Mouse (Mus musculus): Measurements from ENCODE around the gene Zpbp2.

Gene Zpbp2

DNA sequence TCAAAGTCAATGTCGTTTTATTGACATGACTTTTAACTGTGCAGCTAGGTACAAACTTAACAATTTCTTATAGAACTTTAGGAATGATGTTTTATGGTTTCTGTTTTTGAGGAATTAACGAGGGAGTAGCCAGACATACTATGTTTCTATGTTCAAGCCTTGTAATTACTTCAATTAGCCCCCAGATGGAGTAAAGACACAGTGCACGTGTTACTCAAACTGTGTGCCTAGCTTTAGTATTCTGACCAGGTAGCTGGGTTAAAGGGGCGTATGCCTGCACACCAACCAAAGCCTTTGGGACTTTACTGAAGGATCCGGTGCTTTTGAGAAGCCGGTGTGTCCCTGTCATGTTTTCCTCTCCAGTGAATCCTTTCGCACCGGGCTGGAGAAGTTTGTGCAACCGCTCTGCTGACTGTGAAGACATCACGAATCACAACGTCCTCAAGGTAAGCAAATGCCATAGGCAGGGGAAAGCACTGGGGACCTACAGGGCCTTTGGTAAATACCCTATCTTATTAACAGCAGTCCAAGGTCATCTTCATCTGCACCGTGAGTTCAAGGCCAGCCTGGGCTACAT, 4.3 kb downstream of the Zpbp2 start:
- DNase-seq (ENCODE audit: extremely low spot score): no peak

DNA sequence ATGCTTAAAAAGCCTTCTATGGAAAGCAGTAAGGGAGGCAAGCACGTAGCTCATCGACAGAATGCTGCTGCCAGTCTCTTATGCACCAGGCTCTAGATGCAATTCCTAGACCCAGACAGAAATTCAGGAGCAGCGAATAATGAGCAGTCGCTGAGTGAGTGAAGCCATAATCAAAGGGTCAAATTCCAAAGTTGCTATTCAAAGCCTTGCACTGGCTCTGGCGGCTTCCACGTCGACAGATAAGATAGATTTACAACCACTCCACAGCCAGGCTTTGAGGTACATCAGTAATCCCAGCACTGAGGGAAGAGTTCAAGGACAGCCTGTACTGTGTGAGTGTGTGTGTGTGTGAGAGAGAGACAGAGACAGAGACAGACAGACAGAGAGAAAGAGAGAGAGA, 10.0 kb downstream of the Zpbp2 start:
- DNase-seq (ENCODE audit: extremely low spot score): no peak

DNA sequence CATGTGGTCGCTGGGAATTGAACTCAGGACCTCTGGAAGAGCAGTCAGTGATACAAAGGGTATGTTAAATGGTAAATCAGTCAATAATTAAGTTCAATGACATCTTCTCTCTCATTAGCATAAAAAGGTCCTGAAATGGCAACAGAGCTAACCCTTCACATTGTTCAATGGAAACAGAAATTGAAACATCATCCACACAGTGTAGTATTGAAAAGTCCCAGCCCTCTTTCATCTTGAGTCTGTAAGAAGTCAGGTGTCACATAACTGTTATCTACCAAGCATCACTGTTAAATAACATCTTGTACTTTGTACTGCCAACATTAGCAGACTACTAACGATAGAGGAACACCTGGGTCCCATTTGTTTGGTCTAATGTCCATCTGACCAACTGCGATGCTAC, 12.1 kb downstream of the Zpbp2 start:
- no peak for DNase-seq (ENCODE audit: extremely low spot score)

DNA sequence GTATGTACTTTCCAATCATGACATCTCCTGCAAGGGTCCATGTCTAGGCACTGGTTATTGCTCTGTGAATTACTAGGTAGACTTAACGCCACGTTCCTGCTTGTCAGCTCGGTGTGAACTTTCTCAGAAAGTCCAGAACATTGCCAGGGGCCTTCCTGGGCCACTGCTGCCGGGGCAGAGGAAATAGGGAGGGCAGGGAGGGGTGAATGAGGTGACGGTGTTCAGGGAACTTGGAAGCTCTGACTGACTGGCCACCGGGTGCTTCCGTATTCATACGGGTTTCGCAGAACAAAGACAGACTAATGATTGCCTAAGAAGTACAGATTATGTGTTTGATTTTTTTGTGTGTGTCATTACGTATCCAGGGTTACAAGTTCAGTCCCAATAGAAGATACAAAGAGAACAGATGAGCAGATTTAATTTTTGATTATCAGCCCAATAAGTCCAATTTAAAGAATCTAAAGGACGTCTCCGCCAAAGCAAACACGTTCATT, 13.1 kb downstream of the Zpbp2 start:
- no peak for DNase-seq (ENCODE audit: extremely low spot score)

DNA sequence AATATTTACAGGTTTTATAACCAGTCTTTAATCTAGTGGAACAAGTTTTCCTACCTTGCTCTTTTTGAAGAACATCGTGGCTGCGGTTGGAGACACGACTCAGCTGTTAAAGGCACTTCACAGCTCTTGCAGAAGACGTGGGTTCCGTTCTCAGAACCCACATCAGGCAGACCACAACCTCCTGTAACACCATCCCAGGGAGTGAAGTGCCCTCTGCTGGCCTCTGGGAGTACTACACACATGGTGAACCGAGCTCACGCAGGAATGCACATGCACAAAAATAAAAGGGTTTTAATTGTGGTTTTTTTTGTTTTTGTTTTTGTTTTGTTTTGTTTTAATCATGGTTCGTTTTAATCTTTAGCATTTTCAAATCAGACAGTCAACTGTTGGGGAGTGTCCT, 17.4 kb downstream of the Zpbp2 start:
- no peak for DNase-seq (ENCODE audit: extremely low spot score)

- DNase-seq (ENCODE audit: extremely low spot score): no peak
Observed at GRCm38 (mm10) chr11:98569461-98569860, 18.6 kb downstream of the Zpbp2 start.

DNA sequence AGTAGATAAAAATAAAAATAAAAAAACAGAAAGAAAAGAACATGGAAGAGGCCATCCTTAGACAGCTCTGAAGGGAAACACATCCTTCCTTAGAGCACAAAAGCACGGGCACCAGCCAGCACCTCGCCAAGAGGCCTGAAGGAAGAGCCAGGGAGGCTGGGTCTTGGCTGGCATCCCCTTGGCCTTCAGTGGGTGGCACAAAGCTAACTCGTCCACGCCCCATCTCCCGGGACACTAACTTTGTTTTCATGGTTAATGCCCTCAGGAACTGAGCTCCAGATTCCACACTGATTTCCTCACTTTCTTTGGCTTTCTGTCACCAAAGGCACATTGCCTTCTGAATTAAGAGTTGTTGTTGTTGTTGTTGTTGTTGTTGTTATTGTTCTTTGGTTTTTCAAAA, 26.9 kb downstream of the Zpbp2 start:
- no peak for DNase-seq (ENCODE audit: extremely low spot score)

DNA sequence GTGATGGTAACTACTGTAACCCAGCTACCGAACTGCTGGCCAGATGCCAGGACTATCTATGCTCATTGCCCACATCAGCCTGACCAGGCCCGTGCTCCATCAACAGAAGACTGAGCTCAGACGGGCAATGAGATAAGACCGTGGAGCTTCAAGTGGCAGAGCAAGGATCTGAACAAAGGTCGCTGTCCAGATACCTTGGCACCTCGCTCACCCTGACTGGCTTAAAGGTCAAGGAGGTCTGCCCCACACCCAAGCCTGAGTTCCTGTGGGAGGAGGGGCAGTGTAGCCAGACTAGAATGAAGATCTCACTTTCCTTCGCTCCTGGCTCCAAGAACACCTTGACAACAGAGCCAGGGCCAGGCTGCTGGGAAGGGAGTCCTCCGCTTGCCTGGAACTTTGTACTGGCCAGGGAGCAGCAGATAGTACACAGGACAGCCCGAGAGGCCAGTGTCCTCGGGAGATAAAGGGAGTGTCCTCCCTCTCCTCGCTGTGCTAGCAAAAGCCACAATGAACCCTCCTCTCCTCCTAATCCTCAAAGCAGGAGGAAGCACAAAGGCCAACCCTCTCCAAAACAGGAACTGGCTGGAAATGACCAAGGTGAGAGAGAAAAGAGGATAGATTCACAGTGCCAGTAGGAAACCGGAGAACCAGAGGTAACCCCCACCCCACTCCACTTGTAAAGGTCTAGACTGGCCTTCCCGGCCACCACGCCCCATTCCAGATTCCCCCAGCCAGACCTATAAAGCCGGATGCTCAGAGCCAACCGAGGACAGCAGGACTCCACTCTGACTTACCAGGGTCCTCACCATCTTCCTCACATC, 29.6 kb downstream of the Zpbp2 start:
- DNase-seq (ENCODE audit: extremely low spot score): no peak

GRCm38 (mm10) chr11:98581286-98582029, 30.6 kb downstream of the Zpbp2 start:
- no peak for DNase-seq (ENCODE audit: extremely low spot score)

DNA sequence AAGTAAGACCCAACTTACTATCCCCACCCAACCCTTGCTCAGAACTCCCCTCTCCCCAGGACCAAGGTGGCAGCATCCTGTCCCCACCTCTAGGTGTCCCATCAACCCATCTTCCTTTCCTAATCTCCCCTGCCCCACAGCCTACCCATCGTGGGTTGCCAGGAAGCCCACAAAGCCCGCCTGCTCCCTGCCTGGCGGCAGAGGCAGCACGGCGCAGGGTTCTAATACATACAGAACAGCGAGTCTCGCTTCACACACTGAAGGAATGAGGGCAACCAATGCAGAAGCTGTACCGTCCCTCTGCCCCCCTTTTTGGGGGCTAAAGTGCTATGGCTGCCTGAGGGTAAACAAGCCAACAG, 31.1 kb downstream of the Zpbp2 start:
- DNase-seq (ENCODE audit: extremely low spot score): no peak

GRCm38 (mm10) chr11:98582551-98583264, 31.8 kb downstream of the Zpbp2 start:
- DNase-seq (ENCODE audit: extremely low spot score): no peak

- no peak for DNase-seq (ENCODE audit: extremely low spot score)
Observed at GRCm38 (mm10) chr11:98583265-98583552, 32.3 kb downstream of the Zpbp2 start.

- DNase-seq (ENCODE audit: extremely low spot score): no peak
Observed at GRCm38 (mm10) chr11:98583571-98583970, 32.7 kb downstream of the Zpbp2 start.

DNA sequence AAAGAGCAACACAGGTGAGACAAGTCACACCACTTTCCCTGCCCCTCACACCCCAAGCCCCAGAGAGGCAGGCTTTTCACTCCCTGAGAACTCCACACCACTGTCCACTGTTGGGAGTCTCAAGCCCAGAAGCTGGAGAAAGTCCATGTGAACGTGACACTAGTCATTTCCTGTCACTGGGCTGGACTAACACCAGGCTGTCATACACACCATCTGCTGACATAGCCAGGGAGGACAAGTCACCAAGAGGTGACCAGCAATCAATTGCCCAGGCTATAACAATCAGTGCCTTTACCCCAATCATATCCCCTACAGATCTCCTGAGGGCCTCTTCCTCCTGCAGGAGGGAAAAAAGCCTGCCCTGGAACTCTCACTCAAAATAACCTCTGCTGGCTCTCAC, 33.2 kb downstream of the Zpbp2 start:
- no peak for DNase-seq (ENCODE audit: extremely low spot score)

DNA sequence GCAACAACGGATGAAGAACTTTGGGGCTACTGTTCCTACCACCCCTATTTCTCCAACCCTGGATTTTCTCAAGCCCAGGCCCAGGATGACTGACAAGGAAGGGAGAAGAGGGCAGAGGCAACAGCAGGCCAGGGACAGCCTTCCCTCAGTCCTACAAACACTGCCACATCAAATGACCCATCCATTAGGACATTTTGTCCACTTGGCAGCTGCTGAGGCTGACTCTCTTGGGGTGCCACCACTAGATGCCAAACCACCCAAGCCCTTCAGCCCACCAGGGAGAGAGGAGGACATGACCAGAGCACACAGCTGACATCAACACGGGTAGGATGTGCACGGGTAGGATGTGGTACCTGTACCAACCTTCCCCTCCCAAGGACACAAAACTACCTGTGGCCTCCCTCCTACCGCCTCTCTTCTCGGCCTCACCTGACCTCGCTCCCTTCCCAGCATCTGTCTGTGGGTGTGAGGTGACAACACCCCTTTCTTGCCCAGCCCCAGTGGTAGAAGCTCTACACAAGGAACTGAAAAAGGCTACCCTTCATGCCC, 33.8 kb downstream of the Zpbp2 start:
- no peak for DNase-seq (ENCODE audit: extremely low spot score)

GRCm38 (mm10) chr11:98586087-98586891, 35.4 kb downstream of the Zpbp2 start:
- DNase-seq (ENCODE audit: extremely low spot score): no peak

DNA sequence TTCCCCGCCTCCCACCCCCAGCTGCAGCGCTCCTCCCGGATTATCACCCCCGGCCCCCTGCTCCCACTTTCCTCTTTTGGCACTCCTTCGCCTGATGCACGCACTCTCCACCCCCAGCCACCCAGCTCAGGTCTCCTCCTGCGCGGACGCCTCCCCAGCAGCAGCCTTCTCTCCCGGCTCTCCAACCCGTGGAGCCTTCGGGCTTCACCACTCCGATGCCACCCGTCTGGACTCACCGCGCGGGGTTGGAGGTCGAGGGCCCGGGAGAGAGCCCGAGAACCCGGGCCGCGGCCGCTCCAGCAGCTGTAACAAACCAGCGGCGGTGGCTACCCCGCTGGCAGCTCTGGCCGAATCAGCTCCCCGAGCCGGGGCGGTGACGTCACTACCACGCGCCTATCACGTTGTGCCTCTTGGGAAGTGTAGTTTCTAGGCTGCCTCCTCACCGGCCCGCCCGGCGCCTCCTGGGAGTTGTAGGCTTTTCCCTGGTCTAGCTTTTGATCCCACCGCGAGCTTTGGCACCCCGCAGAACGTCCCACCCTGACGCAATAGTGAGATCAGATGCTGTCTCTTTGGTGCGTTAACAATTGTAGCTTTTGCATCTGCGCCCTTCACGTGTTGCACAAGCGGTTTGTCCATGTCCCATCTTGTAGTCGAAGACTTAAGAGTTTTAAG, 36.1 kb downstream of the Zpbp2 start, which contains the start of gene Ormdl3:
Ormdl3 (minus strand) TSS at position 477 of the 672 bp plus-strand sequence.
- peak; percentile 98 for DNase-seq (ENCODE audit: extremely low spot score)

GRCm38 (mm10) chr11:98587684-98588546, 37.0 kb downstream of the Zpbp2 start:
- peak; percentile 81 for DNase-seq (ENCODE audit: extremely low spot score)

- no peak for DNase-seq (ENCODE audit: extremely low spot score)
Observed at GRCm38 (mm10) chr11:98588833-98589281, 38.0 kb downstream of the Zpbp2 start.

Measured in embryo, embryonic 9.5 days (tissue).